Mouse (Mus musculus): ENCODE data around the gene Gm11037. TPM values are rescaled to one million over a fixed set of nuclear protein-coding genes. Genes with fewer than 3 reads are reported as not detected.

Gene Gm11037
- total RNA-seq, 4 experiments from 2014 or later, result not detected

DNA sequence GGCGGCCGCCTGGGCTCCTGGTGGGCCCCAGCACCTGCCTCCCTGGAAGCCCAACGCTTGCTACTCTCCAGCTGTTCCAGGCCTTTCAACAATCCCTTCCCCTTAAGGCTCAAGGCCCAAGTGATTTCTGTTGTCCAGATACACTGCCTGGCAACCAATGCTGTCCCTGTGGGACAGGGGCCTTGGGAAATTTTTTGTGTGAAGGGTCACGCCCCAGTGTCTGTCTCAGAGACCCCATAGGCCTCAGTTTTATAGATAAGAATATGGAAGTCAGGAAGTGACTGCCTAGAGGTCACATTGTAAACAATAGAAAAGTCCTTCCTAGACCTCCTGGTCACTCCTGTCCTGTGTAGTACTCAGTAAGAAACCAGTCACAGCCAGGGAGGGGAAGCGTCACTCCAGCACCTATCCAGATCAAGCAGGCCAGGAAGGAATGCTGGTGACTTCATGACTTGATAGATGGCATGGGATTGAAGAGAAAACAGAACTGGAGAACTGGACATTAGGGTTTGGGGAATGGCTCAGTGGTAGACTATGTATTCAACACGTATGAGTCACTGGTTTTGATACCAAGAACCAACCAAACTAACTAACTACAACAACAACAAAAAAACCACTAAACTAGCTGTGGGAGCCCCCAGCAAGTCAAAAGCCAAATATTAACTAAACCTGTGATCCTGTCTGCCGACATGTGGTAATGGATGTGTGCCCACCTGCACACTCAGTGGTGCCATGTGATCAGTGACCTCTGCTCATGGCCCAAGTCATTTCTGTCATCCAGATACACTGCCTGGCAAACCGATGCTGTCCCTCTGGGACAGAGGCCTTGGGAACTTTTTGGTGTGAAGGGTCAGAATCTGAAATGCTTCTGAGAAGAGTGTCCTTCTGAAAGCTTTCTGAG, 15.3 kb downstream of the Gm11037 start:
- no peak for DNase-seq (ENCODE audit: low spot score in 2 of 2)

DNA sequence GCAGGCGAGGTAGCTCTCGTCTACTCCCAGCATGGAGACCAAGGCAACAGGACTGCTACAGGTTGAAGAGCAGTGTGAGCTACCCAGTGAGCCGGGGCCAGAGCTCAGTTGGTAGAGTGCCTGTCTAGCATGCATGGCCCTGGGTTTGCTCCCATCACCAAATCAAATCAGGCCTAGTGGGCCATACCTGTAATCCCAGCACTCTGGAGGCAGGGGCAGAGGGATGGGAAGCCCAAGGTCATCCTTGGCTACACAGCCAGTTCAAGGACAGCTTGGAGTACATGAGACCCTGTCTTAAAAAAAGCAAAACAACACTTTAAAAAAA, 15.9 kb downstream of the Gm11037 start:
- no peak for DNase-seq (ENCODE audit: low spot score in 2 of 2)

DNA sequence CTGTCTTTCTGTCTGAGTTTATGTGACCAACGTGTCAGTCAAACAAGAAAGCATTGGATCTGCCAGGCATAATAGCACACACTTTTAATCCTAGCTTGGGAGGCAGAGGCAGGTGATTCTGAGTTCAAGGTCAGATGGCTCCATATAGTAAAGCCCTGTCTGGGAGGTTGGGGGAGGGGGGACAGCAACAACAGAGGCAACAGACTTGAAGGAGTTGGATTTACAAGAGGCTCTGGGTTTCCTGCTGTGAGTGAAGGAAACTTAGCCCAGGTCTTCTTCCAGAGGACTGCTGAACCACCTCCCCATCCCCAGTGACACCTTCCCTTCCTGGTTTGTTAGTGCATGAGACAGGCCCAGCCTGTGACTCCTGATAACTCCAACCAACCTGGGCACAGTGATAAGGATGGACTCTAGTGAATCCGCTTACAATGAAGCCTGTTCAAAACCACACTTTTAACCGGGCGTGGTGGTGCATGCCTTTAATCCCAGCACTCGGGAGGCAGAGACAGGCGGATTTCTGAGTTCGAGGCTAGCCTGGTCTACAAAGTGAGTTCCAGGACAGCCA, 19.0 kb downstream of the Gm11037 start:
- no peak for DNase-seq (ENCODE audit: low spot score in 2 of 2)

DNA sequence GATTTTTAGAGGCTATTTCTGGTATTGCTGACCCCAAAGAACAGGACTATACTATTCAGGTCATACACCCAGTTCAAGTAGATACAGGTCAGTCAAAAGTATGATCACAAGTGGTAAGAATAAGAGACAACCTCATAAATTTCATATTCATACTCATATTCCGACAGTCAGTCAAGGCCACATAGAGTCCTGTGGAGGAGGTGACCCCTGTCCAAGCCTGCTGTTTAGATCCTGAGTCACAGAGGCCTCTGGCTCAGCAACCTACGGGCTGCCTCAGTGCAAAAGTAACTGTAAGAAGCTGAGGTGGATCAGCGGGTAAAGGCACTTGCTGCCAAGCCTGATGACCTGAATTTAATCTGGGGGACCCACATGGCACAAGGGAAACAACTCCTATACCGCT, 20.7 kb downstream of the Gm11037 start:
- DNase-seq (ENCODE audit: low spot score in 2 of 2), result no peak

DNA sequence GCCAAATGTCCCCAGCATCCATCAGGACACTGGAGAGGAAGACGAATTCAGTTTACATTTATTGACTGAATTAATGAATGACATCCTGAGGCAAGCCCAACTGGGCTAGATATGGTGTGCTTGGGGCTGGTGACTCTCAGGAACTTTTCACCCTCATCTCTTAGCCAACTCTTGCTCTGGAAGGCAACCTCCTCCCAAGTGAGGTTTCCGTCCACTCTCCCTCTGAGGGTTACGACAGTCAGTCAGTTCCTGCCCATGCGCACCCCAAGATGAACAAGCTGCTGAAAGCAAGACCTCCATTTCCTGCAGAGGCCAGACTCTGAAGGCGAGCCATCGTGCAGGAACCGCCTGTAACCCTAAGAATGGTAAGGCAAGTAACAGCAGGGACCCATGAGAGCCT, 23.7 kb downstream of the Gm11037 start:
- DNase-seq (ENCODE audit: low spot score in 2 of 2), result no peak

DNA sequence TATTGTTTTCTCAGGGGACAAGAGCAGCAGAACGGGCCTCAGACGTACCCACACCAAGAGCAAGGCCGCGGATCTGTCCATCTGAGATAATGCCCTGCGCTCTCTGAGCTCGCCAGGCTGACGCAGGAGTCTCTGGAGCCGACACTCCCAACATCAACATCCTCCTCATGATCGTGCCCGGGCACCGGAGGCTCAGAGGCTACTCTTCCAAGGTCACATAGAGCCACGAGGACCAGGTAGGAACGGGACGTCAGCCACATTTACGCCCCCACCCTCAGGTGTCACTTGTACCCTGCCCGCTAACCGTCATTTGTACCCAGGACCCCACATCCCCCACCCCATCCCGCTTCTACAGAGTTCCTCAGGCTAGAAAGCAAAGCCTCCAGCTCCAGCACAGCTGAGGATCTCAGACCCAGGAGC, 26.2 kb downstream of the Gm11037 start:
- peak in 1 of 2 experiments; percentile 45 for DNase-seq (ENCODE audit: low spot score in 2 of 2)

DNA sequence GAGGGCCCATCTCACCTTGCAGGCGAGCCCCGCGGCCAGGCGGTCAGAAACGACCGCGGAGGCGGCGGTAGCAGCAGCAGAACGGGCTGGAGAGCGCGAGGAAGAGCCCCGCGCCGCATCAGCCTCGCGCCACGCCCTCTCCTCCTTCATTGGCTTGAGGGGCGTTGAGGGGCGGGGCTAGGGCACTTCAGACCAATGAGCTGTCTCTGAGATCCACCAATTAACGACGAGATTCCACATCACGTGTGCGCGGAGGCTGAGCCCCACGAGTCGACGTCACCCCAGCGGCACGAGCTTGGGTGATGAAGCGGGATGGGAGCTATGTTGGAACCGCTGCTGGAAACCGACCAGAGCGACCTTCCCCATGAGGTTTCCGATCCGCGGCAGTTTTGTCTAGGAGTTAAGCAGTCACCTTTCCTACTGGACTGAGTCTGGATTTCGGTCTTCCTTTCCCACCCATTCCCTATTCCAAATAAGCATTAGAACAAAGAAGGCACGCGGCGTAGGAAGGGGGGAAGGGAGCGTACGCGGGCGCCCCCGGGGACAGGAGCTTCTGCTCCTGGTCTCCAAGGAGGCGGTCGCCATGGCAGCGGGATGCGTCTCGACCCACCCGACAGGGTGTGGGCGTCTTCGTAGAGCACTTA, 26.8 kb downstream of the Gm11037 start, which contains the start of gene 1700037H04Rik:
Gene 1700037H04Rik, minus strand, starts transcription at position 144 of the 644 bp plus-strand sequence.
- DNase-seq (ENCODE audit: low spot score in 2 of 2), result peak; percentile 82 to 97

DNA sequence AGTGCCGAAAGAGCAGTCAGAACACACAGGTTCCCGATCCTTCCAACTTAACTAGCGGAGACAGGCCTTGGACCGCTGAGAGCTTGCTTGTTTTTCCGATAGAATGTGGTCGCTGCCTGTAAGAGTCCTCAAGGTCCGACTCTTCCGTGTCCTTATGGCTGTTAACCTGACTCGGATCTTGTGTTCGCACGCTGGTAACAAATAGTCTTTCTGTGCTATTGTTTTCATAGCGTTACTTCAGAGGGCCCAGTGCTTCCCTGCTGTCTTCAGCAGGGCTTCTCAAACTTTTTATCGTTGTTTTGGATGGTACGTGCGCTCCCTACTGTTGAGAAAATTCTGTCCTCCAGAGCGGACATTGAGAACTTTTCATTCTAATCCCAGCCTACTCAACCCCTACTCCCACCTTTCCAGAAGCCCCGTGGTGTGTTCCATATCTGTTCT, 27.4 kb downstream of the Gm11037 start:
- no peak for DNase-seq (ENCODE audit: low spot score in 2 of 2)

DNA sequence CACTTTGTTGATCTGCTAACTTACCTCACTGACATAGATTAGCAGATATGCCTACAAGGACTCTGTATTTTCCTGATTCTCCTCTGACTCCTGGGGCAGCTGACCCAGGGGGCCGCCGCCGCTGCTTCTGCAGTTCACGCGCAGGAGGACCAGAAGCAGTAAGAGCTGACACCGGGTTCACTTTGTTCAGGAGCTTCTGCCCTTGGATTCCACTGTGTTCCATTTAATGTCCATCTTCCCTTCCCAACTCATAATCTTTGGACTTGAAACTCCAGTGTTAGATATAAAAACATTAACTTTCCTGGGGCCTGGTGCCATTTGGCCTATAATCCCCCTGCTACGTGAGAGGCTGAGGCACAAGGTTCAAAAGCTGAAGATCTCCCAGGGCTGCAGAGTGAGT, 30.6 kb downstream of the Gm11037 start:
- DNase-seq (ENCODE audit: low spot score in 2 of 2), result no peak

DNA sequence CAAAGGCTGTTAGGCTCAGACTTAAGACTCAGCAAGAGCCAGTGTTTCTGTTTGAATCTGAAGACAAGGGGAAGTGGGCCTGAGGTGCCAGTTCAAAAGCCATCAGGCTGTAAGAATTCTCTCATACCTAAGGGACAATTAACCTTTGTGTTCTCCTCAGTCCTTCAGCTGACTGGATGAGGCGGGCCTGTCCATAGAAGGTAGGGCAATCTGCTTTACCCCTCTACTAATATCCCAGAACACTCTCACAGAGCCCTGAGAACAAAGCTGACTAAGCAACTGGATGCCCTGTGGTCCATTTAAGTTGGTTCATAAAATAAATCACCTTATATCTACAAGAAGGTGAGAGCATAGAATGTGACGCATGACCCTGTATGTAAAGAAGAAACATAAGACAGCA, 32.9 kb downstream of the Gm11037 start:
- DNase-seq (ENCODE audit: low spot score in 2 of 2), result no peak

DNA sequence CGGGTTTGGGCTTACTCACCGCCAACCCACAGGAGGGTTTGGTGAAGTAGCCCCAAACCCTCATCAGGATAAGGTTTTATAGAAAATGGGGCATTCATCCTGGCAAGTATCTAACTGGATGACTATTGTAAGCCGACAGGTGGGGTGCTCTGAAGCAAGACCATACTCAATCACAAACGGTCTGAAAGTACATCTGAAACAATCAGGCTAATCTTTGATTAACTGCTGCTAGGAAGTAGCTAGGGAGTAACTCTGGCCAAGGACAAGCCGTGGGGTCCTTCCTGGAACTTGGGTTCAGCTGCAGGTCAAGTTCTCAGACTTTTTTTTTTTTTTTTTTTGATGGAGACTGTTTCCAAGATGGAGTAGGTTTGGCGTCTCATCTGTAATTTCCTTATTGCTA, 34.7 kb downstream of the Gm11037 start:
- DNase-seq (ENCODE audit: low spot score in 2 of 2), result no peak

DNA sequence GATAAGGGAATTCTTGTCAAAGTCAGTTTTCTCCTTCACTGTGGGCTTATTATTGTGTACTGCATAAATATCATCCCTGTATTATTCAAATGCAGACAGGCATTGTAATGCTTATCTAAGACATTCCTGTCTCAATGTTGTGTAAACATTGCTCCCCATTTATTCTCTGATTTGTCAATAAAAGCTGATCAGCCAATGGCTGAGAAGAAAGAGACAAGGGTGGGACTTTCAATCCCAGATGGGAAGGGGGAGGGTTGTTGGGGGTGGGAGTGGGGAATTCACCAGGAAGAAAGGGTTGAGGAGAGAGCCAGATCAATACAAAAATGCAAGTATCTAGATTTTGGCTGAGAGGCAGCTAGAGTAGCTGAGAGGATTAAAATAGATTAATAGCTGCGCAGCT, 35.6 kb downstream of the Gm11037 start:
- DNase-seq (ENCODE audit: low spot score in 2 of 2), result no peak

DNA sequence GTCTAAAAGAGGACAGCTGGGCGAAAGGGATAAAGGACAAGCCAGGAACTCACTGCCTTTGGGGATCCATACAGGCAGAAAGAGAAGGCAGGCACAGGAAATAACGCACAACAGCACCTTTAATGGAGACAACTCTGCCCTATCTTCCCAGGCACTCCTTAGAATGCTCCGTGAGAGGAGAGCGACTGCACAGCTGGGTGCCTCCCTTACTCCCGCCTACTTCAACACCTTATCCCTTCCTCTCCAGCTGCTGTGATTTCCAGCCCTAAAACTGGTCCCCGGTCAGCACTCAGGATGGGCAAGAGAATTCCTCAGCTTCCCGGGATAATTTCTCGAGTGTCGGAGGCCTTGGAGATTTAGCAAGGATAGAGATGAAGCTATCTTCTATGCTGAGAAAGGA, 37.6 kb downstream of the Gm11037 start:
- no peak for DNase-seq (ENCODE audit: low spot score in 2 of 2)

DNA sequence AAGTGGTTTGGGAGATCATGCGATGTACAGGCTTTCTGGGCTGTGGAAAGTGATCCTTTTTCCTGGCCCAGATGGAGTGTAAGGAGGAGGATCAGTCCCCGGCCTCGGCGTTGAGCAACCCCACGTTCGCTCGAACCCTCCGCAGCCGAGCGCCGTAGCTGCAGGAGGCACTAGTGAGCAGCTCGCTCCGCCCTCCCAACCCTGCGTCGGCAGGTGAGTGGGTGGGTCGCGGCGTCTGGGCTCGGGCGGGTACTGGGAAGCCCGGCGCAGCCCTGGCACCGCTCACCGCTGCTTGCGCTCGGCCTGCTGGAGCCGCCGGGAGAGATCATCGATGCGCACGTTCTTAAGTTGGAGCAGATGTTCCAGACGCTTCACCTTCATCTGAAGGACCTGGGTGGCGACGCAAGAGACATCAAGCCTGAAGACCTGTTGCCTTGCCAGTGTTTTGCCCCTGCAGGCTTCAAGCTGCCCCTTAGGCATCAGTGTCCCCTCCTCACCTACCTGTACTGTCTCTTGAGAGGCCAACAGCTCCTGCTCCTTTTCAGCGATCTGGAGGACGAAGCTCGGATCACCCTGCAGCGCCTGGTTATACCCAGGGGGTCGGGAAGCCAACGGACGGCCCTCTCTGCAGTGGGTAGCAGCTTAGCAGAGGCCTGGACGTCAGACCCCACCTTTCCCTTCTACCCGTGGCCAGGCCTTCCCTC, 38.3 kb downstream of the Gm11037 start:
- peak; percentile 54 to 71 for DNase-seq (ENCODE audit: low spot score in 2 of 2)

DNA sequence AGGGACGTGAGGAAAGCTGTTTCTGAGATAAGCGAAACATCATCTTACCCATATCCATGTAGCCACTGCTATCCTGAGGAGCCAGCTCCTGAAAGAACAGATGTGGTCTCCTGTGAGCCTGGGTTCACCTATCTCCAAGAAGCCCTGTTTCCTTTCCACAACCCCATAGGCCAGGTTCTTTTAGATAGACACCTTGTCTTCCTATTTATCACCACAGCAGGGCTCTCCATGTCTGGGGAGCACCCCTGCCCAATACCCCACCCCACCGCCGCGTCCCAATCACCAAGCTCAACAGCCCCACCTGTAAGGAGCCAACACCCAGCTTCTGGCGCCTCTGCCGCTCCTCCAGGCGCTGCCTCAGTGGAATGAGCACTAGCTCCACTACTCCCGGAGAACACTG, 39.0 kb downstream of the Gm11037 start:
- no peak for DNase-seq (ENCODE audit: low spot score in 2 of 2)

DNA sequence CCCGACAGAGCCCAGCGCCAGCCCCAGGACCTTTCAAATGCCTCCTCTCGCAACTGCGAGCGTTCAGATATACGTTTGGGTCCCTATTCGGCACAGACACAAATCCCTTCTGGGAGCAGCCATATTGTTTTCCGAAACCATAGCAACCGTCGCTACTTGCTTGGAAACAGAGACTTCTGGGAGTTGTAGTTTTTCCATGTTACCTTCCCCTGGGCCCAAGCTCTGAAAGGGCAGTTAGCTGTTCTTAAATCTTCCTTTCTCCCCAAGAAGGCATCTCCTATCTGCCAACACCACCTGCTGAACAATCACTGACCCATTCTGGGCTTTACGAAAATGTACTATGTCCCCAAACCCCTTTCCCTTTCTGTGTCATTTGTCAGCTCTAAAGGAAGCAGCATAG, 41.4 kb downstream of the Gm11037 start:
- DNase-seq (ENCODE audit: low spot score in 2 of 2), result peak; percentile 58 to 66

DNA sequence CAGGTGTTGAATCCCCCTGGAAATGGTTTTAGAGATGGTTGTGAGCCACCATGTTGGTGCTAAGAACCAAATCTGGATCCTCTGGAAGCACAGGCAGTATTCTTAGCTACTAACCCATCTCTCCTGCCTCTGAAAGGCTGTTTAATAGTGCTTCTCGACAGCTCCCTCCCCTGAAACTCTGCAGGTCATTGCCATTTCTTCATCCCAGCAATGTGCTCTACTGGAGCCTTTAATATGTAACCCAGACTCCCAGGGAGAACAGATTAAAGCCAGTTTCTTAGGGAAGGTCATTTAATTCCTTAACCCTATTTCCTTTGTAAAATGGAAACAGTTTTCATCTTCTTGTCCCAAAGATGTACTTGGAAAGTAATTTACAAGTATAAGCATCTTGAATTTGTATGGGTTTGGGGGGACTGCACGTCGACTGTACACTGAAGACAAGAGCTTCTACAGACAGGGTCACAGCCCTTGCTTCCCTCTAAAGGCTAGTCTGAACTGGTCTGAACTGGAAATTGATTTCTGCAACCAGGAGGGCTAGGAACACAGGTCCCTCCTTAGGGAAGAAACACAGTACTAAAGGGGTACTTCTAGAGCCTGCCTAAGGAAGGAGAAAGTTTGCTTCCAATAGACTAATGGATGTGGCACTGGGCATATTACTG, 42.1 kb downstream of the Gm11037 start:
- DNase-seq (ENCODE audit: low spot score in 2 of 2), result no peak

DNA sequence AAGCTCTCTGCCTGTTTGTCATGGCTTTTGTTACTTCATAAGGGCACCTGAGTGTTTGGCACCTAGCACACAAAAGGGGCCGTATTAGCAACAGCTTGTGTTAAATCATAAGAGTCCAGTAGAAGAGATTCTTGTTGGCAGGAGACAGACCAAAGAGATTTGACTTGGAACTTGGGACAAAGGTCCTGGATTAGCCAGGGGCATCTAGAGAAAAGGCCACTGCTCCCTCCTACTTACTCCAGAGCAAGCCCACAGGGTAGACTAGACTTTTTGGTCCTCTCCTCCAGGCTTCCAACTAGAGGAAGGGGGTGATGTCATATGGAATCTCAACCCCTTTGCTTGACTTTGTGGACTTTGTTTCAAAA, 42.6 kb downstream of the Gm11037 start:
- no peak for DNase-seq (ENCODE audit: low spot score in 2 of 2)

DNA sequence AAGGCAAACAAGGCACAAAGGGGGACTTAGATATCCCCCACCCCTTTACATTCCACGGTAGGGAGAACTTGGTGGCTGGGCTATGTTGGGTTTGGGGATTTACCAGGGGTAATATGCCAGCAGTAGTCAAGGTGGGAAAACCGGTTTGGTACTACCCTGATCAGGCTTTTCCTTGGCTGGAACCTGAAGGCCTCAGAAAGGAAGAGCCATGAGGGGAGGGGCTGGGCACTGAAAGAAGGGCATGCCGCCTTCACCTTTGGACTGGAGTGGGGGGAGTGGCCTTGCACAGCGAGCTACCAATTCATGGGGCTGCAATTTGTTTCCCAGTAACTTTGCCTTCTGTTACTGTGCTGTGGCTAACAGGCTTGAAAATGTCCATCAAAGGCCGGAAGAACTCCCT, 43.2 kb downstream of the Gm11037 start:
- no peak for DNase-seq (ENCODE audit: low spot score in 2 of 2)

DNA sequence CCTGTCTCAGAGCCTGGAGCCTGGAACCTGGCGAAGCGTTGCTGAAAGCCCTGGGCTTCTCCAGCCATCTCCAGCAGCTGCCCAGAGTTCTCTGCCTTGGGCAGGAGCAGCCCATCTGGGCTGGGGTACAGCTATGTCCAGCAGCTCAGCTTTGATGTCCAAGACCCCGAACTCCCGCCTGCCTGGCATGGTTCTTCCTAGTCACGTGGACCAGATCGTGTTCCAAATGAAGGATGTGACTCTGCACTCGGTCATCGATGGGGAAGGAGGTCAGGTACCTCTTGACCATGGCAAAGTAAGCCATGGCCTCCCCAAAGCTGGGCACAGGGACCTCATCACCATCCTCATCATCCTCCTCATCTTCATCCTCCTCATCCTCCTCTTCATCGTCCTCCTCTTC, 44.6 kb downstream of the Gm11037 start:
- DNase-seq (ENCODE audit: low spot score in 2 of 2), result no peak

DNA sequence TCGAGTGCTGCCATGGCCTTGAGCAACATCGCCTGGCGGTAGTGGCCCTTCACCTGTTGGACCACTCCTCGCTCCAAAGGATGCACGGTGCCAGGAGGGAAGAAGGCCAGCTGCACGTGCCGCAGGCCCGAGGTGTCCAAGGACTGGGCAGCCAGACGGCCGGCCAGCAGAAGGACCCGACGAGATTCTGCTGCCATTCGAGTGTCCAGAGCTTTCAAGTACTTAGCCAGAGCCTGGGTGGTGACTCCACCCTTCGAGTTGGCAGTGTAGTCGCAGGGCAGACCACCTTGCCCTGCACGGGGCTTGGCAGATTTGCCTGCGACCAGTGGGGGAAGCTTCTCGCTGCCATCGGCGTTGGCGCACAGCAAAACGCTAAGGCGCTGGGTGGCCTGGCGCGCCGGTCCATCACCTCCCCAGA, 45.5 kb downstream of the Gm11037 start:
- DNase-seq (ENCODE audit: low spot score in 2 of 2), result no peak

Data from left cerebral cortex, adult 8-10 months (tissue).